Mouse (Mus musculus) G1E (cell line): ENCODE measurements around the gene Emc1. TPM values are rescaled to one million over a fixed set of nuclear protein-coding genes. Genes with fewer than 3 reads are reported as not detected.

Experiments used
- ATAC-seq: 2 replicates; pipeline ENCODE4 v1.8.0; 2016; ENCODE audit warnings: mild to moderate bottlenecking; ENCODE audit not compliant: insufficient number of reproducible peaks, poor library complexity, low FRiP score, severe bottlenecking; ENCODE audit errors: extremely low read depth
- DNase-seq: peaks from one replicate; pipeline ENCODE4 v3.0.0; 2012; ENCODE audit warnings: low spot score
- H3K27me3 ChIP-seq: 2 replicates; pipeline ENCODE4 v1.6.1; 2012; ENCODE audit warnings: mild to moderate bottlenecking, low read length, inconsistent platforms; ENCODE audit not compliant: insufficient read depth
- H3K36me3 ChIP-seq: replicated peaks from 2 replicates; pipeline ENCODE3; 2012; ENCODE audit warnings: mild to moderate bottlenecking, inconsistent platforms
- H3K4me1 ChIP-seq: 2 replicates; pipeline ENCODE4 v1.6.1; 2012; ENCODE audit warnings: low read depth, low read length, inconsistent platforms, mixed read lengths; ENCODE audit not compliant: insufficient read depth
- H3K4me3 ChIP-seq: 2 replicates; pipeline ENCODE4 v1.5.1; 2012; ENCODE audit warnings: low read depth, mild to moderate bottlenecking, inconsistent platforms, low read length, moderate library complexity, mixed read lengths
- H3K9me3 ChIP-seq: replicated peaks from 2 replicates; pipeline ENCODE4 v1.6.1; 2012; ENCODE audit warnings: inconsistent platforms
- CTCF ChIP-seq: IDR thresholded peaks from 2 replicates; pipeline ENCODE4 v1.5.1; 2012; ENCODE audit warnings: low read depth, low read length, inconsistent platforms, mixed read lengths
- GATA1 ChIP-seq: IDR thresholded peaks from 2 replicates; pipeline ENCODE4 v1.6.1; 2012; ENCODE audit warnings: borderline replicate concordance, low read length, inconsistent platforms, mixed read lengths
- GATA2 ChIP-seq: IDR thresholded peaks from 2 replicates; pipeline ENCODE4 v1.6.1; 2012; ENCODE audit warnings: low read depth, low read length, inconsistent platforms, borderline replicate concordance
- POLR2AphosphoS5 ChIP-seq: IDR thresholded peaks from 2 replicates; pipeline ENCODE4 v1.6.1; 2012; ENCODE audit warnings: low read depth, low read length, inconsistent platforms; ENCODE audit not compliant: insufficient replicate concordance
- TAL1 ChIP-seq: conservative IDR thresholded peaks from 2 replicates; pipeline ENCODE4 v1.6.1; 2012; ENCODE audit warnings: low read depth, low read length, inconsistent platforms, mixed read lengths
- polyA plus RNA-seq: library from polyadenylated mRNA; stranded (reverse); fragments of >175 nt; gene quantifications from 2 replicates; pipeline ENCODE4 v1.2.3, GENCODE M21; 2012
- total RNA-seq, 2 experiments: library from RNA; stranded (forward) in 1 of 2; stranded (reverse) in 1 of 2; fragments of 200-1000 nt in 1 of 2; fragments of >200 nt in 1 of 2; fragmentation: Nextera tagmentation in 1 of 2; gene quantifications; 2 replicates each; pipeline ENCODE4 v1.2.3; 2014 to 2017

Emc1 gene
- total and polyA plus RNA-seq, 3 experiments, result 9.4 to 26.9 (median 20.3) TPM

GRCm38 (mm10) chr4:139334631-139335295, 17.6 kb upstream of the Emc1 start:
- ATAC-seq (no peak), DNase-seq (no peak)
- Histone ChIP-seq H3K27me3 (no peaks in the 10 kb centered on the region), H3K4me3 (peak overlapping the region; percentile 30; the same call in 1 of the 2 replicates), H3K9me3 (no peaks in the 10 kb centered on the region), H3K36me3 (peaks cover 15% of the 10 kb centered on the region), H3K4me1 (peaks cover 69% of the 10 kb centered on the region)
- TF ChIP-seq GATA1 (no peak), GATA2 (no peak), CTCF (no peak), TAL1 (no peak), POLR2AphosphoS5 (no peak)

- Histone ChIP-seq H3K4me1 (peaks cover 67% of the 10 kb centered on the region), H3K9me3 (no peaks in the 10 kb centered on the region), H3K27me3 (no peaks in the 10 kb centered on the region), H3K4me3 (peak overlapping the region; percentile 30; the same call in 1 of the 2 replicates), H3K36me3 (peaks cover 15% of the 10 kb centered on the region)
- peak; percentile 79 for ATAC-seq
- peak; percentile 91 for DNase-seq
- TF ChIP-seq CTCF (no peak), TAL1 (peak; percentile 89), POLR2AphosphoS5 (no peak), GATA1 (no peak), GATA2 (no peak)
Observed at GRCm38 (mm10) chr4:139335507-139335906, 16.9 kb upstream of the Emc1 start.

GRCm38 (mm10) chr4:139336822-139337483, 15.4 kb upstream of the Emc1 start:
- TF ChIP-seq TAL1, result no peak
- TF ChIP-seq CTCF, result peak; percentile 87
- TF ChIP-seq POLR2AphosphoS5, result no peak
- TF ChIP-seq GATA2, result no peak
- TF ChIP-seq GATA1, result no peak
- peak; percentile 52 for DNase-seq
- H3K4me1 ChIP-seq, result peaks cover 52% of the 10 kb centered on the region
- peaks cover 15% of the 10 kb centered on the region for H3K36me3 ChIP-seq
- no peaks in the 10 kb centered on the region for H3K9me3 ChIP-seq
- H3K4me3 ChIP-seq, result peak overlapping the region; percentile 89
- ATAC-seq, result peak; percentile 64
- H3K27me3 ChIP-seq, result no peaks in the 10 kb centered on the region

GRCm38 (mm10) chr4:139338145-139338544, 14.2 kb upstream of the Emc1 start:
- no peak for ATAC-seq
- Histone ChIP-seq H3K36me3 (peaks cover 8% of the 10 kb centered on the region), H3K4me3 (no peak overlapping the region), H3K4me1 (peaks cover 46% of the 10 kb centered on the region), H3K9me3 (no peaks in the 10 kb centered on the region), H3K27me3 (no peaks in the 10 kb centered on the region)
- TF ChIP-seq GATA1 (no peak), CTCF (no peak), TAL1 (no peak), POLR2AphosphoS5 (no peak), GATA2 (no peak)
- DNase-seq, result no peak

GRCm38 (mm10) chr4:139340835-139341234, 11.6 kb upstream of the Emc1 start:
- H3K4me3 ChIP-seq, result no peak overlapping the region
- DNase-seq, result no peak
- peaks cover 27% of the 10 kb centered on the region for H3K4me1 ChIP-seq
- TF ChIP-seq POLR2AphosphoS5 (no peak), GATA1 (no peak), GATA2 (no peak), CTCF (no peak), TAL1 (no peak)
- H3K27me3 ChIP-seq, result no peaks in the 10 kb centered on the region
- no peak for ATAC-seq
- peaks cover 28% of the 10 kb centered on the region for H3K36me3 ChIP-seq
- no peaks in the 10 kb centered on the region for H3K9me3 ChIP-seq

- no peaks in the 10 kb centered on the region for H3K9me3 ChIP-seq
- no peak for TF ChIP-seq TAL1
- no peak for ATAC-seq
- H3K27me3 ChIP-seq, result no peaks in the 10 kb centered on the region
- H3K4me3 ChIP-seq, result no peak overlapping the region
- peaks cover 36% of the 10 kb centered on the region for H3K36me3 ChIP-seq
- DNase-seq, result no peak
- H3K4me1 ChIP-seq, result peaks cover 25% of the 10 kb centered on the region
Observed at GRCm38 (mm10) chr4:139341556-139342233, 10.7 kb upstream of the Emc1 start.
